Mouse (Mus musculus) B cell, adult 2 months (primary cell): ENCODE measurements at regions not wholly inside any gene's neighbourhood (a gene's known extent, or its start where the extent isn't known, plus 50 kb on each side); places are given as distances from the start of the nearest gene placed in this dataset.

ENCODE experiments used
- DNase-seq, 2 experiments: peaks; one replicate each; pipeline ENCODE4 v3.0.0; 2022

- DNase-seq, result no peak
These were observed 152.3 kb downstream of the Dkk2 start for GRCm38 (mm10) chr3:132237344-132237743.

GRCm38 (mm10) chr3:132257834-132258233, 172.7 kb downstream of the Dkk2 start:
- DNase-seq, result no peak

DNA sequence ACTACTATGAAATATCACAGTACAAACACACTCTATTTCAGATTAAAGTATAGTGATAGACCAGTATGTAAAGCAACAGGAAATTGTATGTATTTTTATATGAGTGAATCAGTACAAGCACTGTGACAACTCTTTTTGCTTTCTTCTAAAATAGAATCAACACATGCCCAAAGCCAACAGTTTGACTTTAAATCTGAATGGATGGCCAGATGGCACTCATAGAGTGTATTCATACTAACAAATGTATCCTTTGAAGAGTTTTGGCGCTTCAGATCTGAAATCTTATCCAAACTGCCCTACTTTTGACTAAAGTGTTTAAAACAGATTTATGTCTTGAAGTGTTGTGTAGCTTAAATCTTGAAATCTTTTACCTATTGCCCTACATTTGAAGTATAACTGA, 184.5 kb downstream of the Dkk2 start:
- no peak for DNase-seq

- no peak for DNase-seq
These were observed 189.7 kb downstream of the Dkk2 start for GRCm38 (mm10) chr3:132274786-132275185.

GRCm38 (mm10) chr3:132277771-132278170, 192.7 kb downstream of the Dkk2 start:
- no peak for DNase-seq

GRCm38 (mm10) chr3:132287714-132288113, 202.6 kb downstream of the Dkk2 start:
- DNase-seq, result no peak

DNA sequence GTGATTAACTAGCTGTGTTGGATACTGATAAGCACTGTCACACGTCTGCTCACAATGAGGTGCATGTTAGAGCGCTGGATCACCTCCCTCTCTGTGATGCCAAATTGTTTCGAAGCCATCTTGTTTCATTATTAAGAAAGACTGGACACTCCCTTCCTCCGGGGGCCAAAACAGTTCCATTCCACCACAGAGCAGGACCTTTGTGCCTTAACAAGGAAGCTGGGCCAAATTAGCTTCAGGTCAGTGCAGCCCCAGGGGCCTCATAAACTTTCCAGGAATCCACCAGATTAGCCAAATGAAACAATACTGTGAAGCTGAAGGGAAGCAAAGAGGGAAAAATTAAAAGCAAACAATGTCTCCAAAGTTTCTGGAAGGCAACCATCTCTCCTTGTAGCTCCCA, 241.9 kb downstream of the Dkk2 start:
- DNase-seq, result no peak

DNA sequence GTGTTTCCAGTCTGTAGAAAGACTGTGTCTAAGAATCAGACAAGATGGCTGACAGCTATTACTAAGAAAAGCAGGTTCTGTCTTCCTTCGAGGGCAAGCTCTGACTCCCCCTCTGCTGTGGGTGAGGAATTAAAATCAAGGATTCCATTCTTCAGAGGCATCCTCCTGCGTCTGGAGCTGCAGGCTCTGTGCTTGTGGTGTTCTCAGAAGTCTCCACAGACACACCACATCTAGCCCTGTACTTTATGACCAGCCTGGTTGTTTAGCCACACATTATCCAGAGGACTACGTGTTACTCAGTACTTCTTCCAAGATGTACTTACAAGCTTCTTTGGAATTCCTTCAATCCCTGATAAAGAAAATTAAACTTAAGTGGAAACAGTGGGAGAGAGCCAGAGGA, 258.5 kb downstream of the Dkk2 start:
- DNase-seq, result no peak

- no peak for DNase-seq
These were observed 260.8 kb downstream of the Dkk2 start for GRCm38 (mm10) chr3:132345856-132346255.

GRCm38 (mm10) chr3:132349602-132350001, 264.5 kb downstream of the Dkk2 start:
- DNase-seq, result no peak

- DNase-seq, result no peak
These were observed 268.1 kb downstream of the Dkk2 start for GRCm38 (mm10) chr3:132353204-132353603.

GRCm38 (mm10) chr3:132359596-132359995, 270.0 kb upstream of the Gimd1 start:
- DNase-seq, result no peak

DNA sequence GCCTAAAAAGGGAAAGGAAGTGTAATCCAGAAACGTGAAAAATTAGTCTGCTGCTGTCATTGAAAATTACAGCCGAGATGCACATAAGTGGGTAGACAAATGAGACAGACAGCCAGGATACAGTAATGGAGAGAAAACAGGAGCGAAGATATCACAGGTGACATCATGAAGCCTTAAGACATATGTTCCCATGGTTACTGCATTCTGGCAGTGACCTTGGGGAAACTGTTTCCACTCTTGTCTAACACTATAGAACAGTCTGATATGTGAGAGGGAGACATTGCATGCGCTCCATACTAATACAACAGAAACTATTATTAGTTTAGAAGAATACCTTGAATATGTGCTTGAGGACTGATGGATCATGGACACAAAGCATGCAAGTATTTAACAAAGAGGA, 254.0 kb upstream of the Gimd1 start:
- no peak for DNase-seq

DNA sequence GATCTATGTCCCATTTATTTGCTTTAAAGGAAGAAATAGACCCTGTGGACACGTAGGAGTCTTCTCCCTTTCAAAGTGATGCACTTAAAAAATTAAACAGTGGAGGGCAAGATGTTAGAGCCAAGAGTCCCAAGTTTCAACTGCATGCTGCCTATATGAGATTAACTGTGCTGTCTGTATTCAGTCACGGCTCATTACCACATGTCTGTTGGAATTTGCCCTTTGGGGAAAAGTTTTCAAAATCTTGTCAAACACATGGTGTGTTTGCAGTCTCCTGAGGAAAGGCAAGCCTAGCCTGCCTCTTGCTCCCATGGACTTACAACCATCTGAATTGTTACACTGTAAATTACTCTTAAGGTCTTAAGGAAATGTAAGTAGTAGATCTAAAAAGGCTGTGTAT, 211.9 kb upstream of the Gimd1 start:
- no peak for DNase-seq

DNA sequence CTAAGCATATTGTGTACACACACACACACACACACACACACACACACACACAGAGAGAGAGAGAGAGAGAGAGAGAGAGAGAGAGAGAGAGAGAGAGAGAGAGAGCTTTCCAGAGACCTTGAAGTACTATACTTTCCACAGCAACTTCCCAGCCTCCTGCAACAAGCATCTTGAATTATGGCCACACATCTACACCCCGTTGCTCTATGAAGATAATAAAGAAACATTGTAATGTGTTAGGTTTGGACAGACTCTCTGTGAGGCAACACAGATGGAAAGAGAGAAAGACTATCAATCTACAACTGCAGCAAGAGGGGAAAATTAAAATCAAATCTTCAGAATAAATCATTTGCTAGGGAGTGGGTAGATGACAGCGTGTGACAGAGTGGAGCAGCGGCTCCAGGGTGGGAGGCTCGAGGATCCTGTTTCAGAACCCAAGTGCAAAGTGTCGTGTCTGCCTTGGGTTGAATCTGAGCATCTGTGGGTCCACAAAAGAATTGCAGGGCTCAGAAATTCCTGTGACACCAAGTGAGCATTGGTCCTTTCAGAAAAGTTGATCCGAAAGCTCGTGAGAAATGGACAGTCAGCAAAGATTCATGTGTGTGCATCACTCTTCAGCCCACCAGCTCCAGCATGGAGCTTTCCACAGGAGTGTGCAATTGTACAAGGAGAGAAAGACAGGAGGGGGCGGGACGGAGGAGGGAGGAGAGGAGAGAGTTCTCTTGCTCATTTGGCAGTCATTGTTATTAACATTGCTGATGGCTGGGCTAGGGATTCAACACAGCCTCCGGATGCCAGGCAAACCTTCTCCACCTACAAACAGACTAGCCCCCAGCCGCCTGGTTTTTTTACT, 203.6 kb upstream of the Gimd1 start:
- DNase-seq, result no peak

DNA sequence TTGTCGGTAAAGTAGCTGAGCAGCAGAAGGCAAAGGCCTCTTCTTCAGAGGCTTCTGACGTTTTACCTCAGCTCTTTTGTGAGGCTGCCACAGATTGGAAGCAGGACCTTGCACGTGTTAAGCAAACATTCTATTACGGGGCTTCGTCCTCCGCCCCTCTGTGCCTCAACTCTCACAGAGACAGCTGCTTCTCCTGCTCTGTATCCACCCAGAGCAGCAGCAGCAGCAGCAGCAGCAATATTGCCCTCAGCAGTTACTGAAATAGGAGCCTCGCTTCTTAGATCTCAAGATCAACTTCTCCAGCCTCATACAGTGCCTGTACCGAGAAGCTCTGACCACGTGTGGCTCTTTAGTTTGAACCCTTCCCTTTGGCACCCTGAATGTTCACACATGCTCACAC, 202.4 kb upstream of the Gimd1 start:
- no peak for DNase-seq

GRCm38 (mm10) chr3:132428148-132428547, 201.5 kb upstream of the Gimd1 start:
- DNase-seq, result no peak

DNA sequence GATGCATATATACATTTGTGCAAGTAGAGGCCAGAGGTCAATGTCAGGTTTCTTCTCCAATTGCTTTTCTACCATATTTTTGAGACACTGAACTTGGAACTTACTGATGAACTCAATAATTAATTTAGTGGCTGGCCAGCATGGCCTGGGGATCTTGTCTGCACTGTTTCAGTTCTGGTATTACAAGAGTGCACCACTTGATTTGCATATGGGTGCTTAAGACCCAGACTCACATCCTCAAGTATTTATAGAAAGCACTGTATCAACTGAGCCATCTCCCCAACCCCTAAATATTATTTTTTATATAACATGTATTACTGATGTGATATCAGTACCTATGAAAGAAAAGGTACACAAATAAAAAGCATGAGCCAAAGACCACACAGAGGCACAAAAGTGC, 197.8 kb upstream of the Gimd1 start:
- DNase-seq, result no peak

GRCm38 (mm10) chr3:132441226-132441625, 188.4 kb upstream of the Gimd1 start:
- DNase-seq, result no peak

DNA sequence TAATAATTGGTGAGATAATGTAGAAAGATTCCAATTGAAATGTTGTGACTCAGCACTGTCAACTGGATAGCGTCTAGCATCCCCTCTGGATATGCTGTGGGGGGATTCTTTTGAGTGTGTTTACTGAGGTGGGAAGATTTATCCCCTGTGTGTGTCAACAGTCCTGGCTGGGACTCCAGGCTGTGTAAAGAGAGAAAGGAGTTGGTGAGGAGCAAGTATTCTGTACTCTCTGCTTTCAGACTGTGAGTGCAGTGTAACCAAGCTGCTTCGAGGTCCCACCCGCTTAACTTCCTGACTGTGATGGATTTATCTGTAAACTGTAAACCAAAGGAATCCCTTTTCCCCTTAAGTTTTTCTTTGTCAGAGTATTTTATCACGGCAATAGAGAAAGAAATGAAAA, 175.7 kb upstream of the Gimd1 start:
- DNase-seq, result no peak

DNA sequence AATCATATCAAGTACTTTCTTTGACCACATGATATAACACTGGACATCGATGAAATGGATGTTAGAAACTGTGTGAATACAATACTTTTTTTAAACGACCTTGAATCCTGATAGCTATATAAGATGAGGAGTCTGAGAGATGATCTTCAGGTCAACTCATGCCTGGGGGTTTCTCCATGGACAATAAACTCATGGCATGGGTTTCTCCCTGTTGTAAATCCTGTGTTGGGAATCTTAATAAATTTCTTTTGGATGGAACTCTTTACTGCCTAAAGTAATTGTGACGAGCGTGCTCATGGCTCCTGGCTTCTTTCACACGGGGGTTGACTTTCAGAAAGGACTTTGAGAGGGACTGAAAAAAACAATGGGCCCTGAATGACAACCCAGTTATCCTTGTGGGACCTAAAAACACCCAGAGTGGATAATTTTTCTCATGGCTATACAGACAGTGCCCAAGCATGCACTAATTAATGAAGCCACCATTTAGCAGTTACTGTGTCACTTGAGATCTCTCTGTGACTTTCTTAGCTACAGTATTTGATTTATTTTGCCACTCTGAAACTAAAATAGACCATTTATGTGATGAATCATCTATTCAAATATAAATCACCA, 167.2 kb upstream of the Gimd1 start:
- DNase-seq, result no peak

GRCm38 (mm10) chr3:132471070-132471469, 158.6 kb upstream of the Gimd1 start:
- DNase-seq, result no peak

DNA sequence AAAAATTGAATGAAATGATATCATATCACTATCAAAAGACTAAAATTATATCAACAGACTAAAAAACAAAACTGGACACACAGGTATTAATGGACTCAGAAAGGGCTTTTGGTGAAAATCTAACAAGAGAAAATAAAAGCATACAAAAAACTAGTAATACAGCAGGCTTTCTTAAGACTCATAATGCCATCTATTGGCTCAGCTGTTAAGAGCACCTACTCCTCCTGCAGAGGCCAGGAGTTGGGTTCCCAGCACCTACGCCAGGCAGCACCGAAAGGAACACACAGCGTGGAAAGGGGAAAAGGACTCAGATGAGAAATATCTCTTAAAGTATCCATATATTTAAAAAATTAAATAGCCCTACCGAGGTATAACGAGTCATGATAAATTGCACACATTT, 151.9 kb upstream of the Gimd1 start:
- DNase-seq, result no peak

DNA sequence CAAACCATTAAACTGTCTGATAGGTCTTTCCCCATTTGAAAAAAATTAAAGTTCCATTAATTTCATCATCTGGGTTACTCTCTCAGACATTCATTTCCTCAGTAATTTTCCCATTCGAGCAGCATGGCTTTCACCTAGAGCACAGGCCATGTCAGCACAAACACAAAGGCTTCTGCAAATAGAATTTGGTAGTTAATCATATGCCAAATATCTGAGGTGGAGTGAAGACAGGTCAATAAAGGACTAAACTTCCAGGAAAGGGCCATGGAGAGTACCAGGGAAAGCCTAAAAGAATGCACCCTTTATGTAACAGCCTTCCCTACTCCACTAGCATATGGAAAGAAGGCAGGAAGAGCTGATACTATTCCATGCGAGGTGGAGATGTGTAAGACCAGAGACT, 150.3 kb upstream of the Gimd1 start:
- DNase-seq, result no peak

DNA sequence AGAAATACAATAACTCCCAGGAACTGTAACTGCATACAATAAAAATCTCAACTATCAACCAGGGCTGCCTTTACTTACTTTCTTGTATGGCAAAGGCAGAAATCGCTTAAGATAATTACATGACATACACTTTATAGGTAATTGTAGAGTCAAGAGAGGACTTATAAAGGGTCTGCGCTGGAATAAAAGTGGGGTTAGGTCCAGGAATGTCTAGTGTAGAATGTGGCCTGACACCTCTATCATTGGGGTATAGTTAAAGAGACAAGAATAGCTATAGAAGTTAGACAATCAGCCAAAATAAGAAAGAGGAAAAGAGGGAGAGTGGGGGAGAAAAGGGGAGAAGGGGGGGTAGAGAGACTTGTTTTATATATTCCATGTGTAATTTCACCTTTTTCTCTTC, 144.8 kb upstream of the Gimd1 start:
- no peak for DNase-seq
